Mouse (Mus musculus) layer of hippocampus, postnatal 10 days (tissue): ENCODE measurements around the gene Clic3. TPM values are rescaled to one million over a fixed set of nuclear protein-coding genes. Genes with fewer than 3 reads are reported as not detected.

ENCODE experiments used
- DNase-seq, 2 experiments: peaks; one replicate each; pipeline ENCODE4 v3.0.0; 2021; ENCODE audit warnings: low spot score in 2 of 2
- total RNA-seq, 2 experiments: library from RNA; stranded (reverse); gene quantifications; 2 replicates each; pipeline ENCODE4 v1.2.3; 2021

The Clic3 gene
- total RNA-seq, 2 experiments from 2014 or later: 0.60 TPM; not detected in 1

DNA sequence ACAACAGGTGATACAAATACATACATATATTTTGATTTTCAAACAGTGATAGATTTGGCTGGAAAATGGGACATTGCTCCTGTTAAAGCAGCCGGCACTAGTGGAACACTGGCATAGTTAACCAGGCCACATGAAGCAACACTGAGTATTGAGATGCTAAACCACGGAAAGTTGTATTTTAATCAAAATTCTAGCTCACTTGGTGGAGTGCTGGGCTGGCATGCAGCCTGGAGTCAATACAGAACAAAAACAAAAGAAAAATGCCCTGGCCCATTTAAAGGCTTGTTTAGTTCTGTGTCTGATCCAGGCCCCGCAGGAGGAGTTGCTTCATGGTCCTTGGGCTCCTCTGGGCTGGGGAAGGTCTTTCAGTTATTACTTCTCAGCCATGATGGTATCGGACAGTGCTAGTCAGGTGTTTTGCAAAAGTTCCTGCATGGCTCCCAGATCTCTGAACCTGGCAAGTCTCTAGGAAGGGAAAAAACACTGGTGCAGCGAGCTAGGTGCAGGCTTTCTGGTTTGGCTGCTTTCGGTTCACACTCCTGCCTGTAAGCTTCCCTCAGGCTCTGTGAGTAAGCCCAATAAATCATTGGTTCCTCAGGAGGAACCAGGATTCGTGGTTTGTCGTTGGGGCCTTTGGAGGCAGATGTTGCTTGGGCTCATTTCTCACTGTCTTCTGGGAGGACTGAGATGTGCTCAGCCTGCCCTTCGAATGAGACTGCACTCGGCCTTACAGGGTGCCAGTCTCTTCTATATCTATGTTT, 23.1 kb downstream of the Clic3 start:
- DNase-seq: no peak

DNA sequence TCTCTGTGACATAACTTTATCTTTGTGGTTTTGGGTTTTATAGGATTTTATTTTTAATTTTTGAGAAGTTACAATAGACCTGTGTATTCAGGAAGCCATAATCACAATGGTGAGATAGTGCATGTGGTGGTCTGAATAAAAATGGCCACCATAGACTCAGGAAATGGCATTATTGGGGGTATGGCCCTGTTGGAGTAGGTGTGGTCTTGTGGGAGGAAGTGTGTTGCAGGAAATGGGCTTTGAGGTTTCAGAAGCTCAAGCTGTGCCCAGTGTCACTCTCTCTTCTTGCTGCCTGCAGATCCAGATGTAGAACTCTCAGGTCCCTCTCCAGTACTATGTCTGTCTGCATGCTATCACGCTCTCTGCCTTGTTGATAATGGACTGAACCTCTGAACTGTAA, 23.9 kb downstream of the Clic3 start:
- DNase-seq: no peak

DNA sequence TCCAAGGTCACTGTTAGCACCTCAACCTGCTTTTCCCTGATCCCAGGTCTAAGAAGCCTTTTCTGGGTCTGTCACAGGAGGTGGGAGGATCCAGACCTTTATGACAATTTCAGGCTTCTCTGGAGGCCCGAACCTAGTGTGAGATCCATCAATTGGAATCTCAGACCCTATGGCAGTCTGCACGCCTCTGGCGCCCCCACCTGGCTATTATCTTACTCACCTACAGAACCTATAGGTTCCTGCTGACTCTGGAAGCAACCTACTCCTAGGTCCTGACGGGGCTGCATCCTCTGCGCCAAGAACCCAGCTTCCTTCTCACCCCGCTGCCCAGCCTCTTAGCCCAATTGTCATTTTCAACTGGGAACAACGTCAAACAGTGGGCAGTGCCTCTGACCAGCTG, 26.3 kb downstream of the Clic3 start:
- no peak for DNase-seq

DNA sequence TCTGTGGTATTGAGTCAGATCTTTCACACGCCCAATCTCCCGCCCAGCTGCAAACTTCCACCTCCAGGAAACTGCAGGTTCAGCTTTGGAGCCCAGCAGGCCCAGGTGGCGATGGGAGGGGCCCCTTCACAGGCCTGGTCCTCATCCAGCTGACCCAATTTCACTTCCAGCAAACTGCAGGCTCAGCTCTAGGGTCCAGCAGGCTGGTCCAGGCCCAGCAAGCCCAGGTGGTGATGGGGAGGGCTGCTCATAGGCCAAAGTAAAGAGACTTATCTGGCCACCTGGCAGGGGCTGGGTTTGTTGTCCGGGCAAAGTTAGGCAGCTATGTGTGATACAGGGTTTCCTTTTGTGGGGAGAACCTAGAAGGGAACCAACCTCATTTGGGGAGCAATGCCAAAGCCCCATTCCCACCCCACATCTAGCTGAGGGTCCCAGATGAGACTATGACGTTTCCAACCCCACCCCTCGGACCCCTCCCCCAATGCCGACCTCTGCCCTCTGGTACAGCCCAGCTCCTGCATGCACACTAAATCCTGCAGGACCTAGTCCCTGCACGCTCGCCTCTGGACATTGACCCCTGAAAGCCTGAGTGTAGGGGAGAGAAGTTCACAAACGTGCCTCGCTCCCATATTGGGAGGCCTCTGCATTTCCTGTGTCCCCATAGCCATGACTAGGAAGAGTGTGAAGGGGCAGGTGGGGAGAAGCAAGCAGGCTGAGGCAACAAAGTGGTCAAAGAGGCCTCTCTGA, 28.4 kb downstream of the Clic3 start:
- no peak for DNase-seq

DNA sequence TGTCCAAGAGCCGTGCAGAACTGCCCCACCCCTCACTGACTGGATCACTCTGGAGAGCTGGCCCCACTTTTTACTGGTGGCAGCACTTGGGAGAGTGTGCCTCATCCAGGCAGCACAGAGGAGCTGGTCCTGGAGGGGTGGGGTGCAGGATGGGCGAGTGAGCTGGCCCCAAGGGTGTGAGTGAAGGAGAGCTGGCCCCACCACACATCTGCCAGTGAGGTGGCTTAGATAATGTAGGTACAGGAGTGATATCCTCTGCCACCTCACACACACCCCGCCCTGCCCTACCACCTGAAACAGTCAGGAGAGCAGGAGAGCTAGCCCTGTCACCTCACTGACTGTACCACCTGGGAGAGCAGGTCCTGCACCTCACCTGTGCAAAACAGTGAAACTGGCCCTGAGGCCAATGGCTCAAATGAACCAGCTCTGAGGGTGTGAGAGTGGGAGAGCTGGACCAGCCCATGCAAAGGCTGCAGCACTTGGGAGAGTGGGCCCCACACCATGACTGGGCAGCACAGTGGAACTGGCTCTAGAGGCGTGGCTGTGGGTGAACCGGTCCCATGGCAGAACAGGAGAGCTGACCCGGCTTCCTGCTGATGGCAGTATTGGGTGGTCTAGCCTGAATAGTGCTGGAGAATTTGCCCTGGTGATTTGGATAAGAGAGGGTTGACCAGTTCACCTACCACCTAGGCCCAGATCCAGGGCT, 31.5 kb downstream of the Clic3 start:
- no peak for DNase-seq

DNA sequence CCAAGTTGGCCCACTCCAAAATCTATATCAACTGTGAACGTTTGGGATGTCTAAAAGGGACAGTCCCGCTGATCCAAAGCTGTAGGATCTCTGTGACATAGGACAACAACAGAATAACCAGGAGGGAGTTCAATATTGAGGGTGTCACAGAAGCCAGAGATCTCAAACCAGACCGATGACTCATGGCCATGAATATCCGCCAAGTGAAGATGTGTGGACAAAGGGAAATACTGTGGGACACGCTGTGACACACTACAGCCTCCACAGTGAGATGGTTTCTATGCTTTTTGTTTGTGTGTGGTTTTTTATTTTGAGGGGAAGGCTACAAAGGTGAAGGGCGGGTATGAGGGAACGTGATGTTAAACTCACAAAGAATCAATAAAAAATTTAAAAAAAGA, 32.0 kb downstream of the Clic3 start:
- no peak for DNase-seq

DNA sequence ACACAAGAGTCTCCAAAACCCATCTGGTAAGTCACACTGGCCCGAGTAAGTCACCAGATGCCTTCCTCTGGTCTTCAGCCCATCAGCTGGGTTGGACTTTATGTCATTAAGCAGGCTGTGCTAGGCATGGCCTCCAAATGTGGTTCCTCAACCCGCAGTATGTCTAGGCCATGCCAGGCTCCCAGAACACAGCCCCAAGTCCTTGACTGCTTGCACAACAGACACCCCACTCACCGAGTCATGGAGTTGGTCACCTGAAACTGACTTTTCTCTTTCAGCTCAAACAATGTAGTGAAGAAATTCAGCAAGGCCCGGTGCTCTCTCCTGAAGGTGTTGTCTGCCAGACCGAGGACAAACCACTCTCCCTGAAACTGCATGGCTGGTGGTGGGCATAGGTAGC, 36.4 kb downstream of the Clic3 start:
- no peak for DNase-seq

DNA sequence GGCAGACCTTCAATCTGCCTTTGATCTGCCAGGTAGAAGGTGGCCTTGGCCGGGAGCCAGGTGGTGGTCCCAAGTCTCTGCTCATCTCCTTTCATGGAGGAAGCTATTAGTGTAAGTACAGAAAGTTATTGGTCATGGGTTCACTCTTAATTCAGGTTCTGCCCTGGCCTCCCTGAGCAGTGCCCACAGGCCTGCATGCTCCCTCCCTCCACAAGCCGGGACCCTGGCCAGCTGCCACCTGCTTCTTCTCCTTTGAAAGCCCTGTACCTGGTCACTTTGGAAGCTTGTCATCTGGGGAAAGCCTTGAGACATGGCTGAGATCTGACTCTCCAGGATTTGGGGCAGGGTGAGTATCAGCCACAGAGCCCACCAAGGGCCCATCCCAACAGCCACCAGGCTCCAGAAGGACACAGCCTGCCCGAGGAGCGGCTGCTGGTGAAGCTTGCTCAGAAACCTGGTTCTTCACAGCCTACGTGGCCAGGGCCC, 36.9 kb downstream of the Clic3 start, which contains the start of gene Lcn12:
Gene Lcn12, minus strand, starts transcription at position 436 of the 486 bp plus-strand sequence.
- no peak for DNase-seq

DNA sequence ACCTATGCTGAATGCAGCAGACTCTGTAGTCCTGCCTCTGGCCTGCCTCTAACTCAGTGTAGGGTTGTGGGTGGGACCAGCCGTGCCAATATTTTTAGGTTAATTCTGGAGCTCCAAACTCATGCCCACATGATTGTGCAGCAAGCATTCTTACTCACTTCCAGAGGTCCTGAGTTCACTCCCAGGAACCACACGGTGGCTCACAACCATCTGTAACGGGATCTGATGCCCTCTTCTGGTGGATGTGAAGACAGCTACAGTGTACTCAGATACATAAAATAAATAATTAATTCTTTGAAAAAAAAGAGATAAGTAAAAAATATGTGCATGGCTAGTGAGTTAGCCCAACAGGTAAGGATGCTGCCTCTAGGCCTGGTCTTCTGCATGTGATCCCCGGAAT, 39.8 kb downstream of the Clic3 start:
- no peak for DNase-seq

DNA sequence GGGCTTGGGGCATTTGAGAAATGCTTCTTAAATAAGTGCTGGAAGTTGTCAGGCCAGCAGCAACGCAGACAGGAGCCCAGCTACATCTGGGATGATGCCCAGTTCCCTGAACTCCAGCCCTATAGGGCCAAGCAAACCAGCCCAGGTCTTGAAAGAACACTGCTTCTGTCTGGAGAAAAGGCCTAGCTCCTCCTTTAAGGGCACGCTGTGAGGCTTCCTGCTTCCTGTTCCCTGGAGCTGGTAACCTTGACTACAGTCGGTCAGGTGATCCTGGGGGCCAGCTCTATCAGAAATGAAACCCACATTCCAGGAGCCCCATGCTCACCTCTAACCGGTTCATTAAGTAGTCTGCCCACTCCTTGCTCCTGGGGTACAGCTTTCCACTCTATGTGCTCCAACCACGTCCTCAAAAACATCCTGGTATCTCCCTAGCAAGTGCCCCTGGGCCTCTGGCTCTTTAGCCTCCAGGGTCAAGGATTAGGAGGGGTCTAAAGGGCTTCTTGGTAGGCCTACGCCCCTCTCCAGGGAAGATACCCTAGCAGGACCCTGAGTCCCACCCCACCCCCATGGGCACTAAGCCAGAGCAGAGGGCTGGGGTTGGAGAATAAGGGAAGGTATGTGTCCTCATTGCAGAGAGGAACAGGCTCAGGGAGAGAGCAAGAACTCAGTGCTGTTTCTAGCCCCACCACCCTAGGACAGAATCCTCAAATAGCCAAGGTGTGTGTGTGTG, 41.4 kb downstream of the Clic3 start:
- DNase-seq: no peak

DNA sequence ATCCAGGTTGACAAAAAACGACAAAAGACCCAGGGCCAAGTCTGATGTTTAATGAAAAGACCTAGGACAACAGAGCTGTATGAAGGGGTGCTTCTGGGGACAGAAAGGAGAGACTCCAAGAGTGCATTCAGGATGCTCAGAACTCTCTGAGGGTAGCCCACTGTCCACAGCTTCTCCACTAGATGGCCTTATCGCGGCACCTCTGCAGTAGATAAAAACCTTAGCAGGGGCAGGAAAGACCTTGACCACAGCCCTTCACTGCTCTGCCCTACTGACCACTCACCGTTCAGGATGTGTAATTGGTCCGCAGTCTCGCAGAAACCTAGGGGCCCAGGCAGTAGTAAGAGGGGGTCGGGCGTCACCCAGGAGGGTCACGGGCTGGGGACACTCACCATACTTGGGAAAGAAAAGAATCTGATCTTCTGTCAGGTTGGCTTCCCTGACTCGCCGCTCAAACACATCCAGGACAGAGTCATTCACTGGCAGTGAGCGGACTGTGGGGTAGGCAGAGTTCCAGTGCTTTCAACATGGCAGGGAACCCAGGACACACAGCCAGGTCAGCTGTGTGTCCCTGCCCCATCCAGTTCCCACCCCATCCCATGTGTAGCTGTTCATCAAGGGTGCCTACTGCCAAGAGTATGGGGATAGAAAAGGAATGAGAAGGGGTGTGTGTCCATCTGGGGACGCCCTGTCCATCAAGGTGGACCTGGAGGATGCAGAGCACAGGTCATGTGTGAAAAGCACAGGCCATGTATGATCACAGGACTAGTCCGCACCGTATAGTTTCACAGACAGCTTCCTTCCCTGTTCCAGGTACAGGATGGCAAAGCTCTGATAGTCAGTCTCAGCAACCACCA, 42.2 kb downstream of the Clic3 start:
- no peak for DNase-seq

DNA sequence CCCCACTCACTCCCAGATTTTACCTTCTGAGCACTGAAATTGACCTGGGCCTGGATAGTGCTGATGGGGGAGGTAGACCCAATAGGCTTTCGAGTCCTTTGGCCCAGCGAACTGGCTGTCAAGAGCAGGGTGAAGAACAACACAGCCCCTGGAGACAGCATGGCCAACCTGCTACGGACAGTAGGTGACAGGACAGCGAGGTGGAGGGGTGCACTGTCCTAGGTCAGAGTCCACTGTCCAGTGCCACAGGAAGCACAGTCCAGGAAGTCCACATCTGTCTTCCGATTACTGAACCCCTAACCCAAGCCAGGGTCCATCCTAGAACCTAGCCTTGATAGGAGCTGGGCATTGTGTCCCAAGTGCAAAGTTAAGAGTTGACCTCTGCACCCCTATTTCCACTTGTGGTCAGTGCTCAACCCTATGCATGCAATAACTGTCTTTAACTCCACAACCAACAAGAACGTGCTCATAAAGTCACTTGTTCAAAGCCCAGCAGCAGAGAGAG, 43.5 kb downstream of the Clic3 start:
- no peak for DNase-seq

DNA sequence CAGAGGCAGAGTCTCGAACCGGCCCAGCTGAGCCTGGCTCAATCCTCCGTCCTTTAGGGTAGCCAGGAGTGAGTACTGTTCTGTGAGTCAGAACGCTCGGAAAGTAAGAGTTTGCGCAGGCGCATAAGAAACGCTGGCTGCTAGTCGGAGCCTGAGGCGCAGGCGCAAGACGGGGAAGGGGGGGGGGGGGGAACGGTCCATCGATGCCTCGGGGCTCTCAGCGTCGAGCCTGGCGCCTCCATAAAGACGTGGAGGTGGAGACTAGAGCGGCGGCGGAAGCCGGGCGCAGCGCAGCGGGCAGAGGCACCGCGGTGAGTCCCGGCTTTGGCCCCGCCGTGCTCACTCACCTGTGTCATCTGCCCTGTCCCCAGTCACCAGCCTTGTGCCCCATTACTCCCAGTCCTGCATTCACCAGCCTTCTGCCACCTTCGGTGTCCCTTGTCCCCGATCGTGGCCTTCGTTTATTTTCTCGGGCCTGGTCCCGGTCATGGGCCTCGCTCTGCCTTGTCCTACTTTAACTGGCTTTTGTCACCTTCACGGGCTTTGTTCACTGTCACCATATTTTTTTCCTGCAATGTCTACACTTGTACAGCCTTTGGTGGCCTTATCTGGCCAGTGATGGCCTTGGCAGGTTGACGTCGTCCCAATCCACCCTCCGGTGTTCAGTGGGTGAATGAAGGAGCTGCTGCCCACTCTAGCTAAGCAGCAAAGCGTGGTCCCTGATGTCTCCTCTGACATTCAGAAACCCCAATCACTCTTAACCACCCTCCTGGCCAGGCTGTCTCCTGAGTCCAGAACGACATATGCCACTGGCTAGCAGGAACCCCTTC, 44.2 kb downstream of the Clic3 start, which contains the start of gene Fbxw5:
Gene Fbxw5, plus strand, starts transcription at position 175 of the 830 bp plus-strand sequence.
- peak; percentile 73 to 83 for DNase-seq

DNA sequence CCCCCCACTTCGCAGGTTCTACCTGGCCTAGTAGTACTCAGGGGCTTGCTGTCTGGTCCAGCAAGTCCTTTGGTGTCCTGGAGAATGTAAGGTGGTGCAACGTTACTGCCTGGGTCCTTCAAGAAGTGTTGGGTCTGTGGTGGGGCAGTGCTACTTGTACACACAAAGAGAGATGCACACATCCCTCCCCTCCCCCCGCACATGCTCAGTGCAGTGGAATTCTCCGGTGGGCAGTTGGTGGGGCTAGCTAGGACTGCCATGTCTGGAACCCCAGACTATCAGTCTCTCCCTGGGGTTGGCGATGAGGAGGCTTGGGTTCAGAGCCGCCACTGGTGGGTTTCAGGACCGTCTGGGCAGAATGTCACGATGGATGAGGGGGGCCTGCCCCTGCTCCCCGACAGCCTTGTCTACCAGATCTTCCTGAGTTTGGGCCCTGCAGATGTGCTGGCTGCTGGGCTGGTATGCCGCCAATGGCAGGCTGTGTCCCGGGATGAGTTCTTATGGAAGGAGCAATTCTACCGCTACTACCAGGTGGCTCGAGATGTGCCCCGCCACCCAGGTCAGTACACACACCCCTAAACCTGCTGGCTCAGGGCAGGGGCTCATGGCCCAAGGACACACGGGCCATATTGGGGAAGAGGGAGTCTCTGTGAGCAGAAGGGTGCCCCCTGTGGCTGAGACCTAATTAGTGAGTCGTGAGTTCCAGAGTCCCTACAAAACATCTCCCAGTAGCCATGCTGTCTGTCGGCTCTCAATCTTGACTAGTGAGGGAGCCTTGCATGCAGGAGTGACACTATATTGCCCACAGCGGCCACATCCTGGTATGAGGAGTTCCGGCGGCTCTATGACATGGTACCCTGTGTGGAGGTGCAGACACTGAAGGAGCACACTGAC, 45.2 kb downstream of the Clic3 start, which contains the start of gene C8g:
Gene C8g, minus strand, starts transcription at position 127 of the 894 bp plus-strand sequence.
- no peak for DNase-seq

DNA sequence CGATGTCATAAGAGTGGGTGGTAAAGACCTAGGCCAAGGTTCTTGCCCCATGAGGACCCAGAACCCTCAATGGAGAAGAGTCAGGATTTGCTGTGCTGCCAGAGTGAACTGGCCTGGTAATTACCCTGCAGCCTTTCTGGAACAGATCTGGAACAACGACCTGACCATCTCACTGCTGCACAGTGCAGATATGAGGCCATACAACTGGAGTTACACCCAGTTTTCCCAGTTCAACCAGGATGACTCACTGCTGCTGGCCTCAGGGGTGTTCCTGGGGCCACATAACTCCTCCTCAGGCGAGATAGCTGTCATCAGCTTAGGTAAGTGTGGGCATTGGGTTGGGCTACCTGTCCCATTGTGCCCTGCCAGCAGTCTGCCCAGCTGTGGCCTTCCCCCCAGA, 46.1 kb downstream of the Clic3 start:
- no peak for DNase-seq

DNA sequence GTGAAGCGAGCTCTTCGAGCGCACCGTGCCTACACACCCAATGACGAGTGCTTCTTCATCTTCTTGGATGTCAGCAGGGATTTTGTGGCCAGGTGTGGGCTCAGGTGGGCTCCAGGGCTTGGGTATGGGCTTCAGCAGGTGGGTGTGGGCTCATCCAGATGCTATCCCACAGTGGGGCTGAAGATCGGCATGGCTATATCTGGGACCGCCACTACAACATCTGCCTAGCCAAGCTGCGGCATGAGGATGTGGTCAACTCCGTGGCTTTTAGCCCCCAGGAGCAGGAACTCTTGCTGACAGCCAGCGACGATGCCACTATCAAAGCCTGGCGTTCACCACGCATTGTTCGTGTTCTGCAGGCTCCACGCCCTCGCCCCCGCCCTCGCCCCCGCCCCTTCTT, 47.9 kb downstream of the Clic3 start:
- no peak for DNase-seq

DNA sequence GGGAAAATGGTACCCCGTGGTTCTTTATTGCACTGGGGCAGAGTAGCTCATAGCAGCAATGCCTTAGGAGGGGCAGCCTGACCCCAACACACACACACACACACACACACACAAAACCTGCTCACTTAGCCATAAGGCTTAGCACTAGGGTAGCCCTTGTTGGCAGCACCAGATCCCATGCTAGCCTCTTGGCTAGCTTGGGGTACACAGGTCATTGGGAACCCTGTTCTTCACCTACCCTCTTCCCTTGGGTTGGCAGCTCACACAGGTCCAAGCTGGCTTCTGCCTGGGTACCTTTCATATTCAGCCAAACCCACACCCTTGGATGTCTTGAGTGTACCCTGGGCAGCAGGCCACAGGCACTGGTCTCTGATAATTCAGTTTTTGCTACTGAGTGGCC, 48.4 kb downstream of the Clic3 start:
- no peak for DNase-seq

DNA sequence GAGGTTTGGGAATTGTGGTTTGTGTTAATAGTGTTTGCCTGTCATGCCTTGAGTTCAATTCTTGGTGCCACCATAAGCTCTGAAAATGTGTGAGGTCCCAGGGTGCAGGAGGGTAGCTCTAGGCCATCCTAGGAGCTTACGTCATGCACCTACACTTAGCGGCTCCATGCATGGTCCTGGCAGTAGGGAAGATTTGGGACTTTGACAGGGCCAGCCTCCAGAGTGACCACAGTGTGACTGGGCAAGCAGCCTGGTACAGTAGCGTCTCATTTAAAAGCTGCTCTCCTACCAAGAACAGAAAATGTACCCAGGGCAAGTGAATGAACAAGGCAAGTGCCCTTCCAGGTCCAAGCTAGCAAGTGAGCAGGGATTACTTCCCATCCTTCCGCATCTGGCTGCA, 49.2 kb downstream of the Clic3 start:
- no peak for DNase-seq
